16 mouse cellular contexts compared by ENCODE assay signal in the genomic region with DNA sequence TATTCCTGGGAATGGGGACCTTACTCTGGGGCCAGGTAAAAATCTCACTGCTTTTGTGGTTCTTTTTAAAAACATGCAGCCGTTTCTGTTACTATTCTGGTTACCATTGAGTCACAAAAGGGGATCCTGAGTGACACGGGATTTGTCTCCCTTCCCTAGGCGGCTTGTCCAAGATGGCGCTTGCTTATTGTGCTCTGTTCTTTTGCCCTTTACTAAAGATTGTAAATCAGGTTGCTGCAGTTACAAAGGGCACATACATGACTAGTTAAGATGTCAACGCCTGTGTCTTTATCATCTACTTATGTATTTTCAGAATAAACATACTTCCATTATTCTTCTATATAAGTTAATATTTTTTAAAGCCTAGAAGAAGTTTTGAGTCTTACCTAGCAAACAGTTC.
"Had no signal": no experiment of that assay in that cellular context is flagged by ENCODE, and none has a peak within 500 bp of the region (broad histone marks: within the 10 kb centered on the region; RNA-seq: fewer than 3 reads in every experiment).

No protein-coding gene starts in this region.

- H3K4me3 ChIP-seq: liver, embryonic 15.5 days; lung, embryonic 15.5 days; megakaryocyte, embryonic 14.5 days; neural tube, embryonic 12.5 days; stomach, embryonic 15.5 days had no signal

- DNase-seq: liver, postnatal 0 days; lung, adult 2 months; lung, postnatal 14 days; lung, postnatal 36 days; right cerebral cortex, postnatal 14 days; thymus, adult 2 months; thymus, postnatal 25 days; thymus, postnatal 4 days had no signal

- H3K4me2 ChIP-seq: liver, embryonic 15.5 days; lung, embryonic 15.5 days; neural tube, embryonic 12.5 days; stomach, embryonic 15.5 days had no signal

- H3K27ac ChIP-seq: liver, embryonic 15.5 days; lung, embryonic 15.5 days; macrophage; neural tube, embryonic 12.5 days; stomach, embryonic 15.5 days; stomach, postnatal 0 days had no signal

- ATAC-seq: liver, postnatal 0 days; lung, postnatal 0 days had no signal

- H3K4me1 ChIP-seq: liver, embryonic 15.5 days; lung, embryonic 15.5 days; megakaryocyte, embryonic 14.5 days; neural tube, embryonic 12.5 days; stomach, embryonic 15.5 days had no signal

- H3K9ac ChIP-seq: liver, embryonic 15.5 days; liver, postnatal 0 days; lung, embryonic 15.5 days; neural tube, embryonic 12.5 days; stomach, embryonic 15.5 days had no signal

- H3K9me3 ChIP-seq: liver, embryonic 15.5 days; lung, embryonic 15.5 days; megakaryocyte, embryonic 14.5 days; neural tube, embryonic 12.5 days; stomach, embryonic 15.5 days had no signal

- H3K27me3 ChIP-seq: liver, embryonic 15.5 days; lung, embryonic 15.5 days; megakaryocyte, embryonic 14.5 days; neural tube, embryonic 12.5 days; stomach, embryonic 15.5 days had no signal
